Mouse (Mus musculus) stomach, postnatal 0 days (tissue): Measurements from ENCODE around the gene Slc24a4.
"Not testable (repeated sequence)": the region's sequence is repeated elsewhere in the genome, so short reads cannot be mapped to it uniquely, and the experiment has no call there.

Experiments used
- CTCF ChIP-seq: IDR thresholded peaks from 2 replicates; pipeline ENCODE4 v1.5.1; 2016; ENCODE audit warnings: antibody characterized with exemption, low read depth, mild to moderate bottlenecking, moderate library complexity
- EP300 ChIP-seq: optimal IDR thresholded peaks from 2 replicates; pipeline ENCODE3; 2016; ENCODE audit warnings: antibody characterized with exemption

GRCm38 (mm10) chr12:102280290-102280689 lies 151.8 kb downstream of the Slc24a4 start:
- TF ChIP-seq CTCF, EP300: not testable (repeated sequence)
